Mouse (Mus musculus) layer of hippocampus, adult 11-12 months (tissue): ENCODE measurements around the gene Faim2.

Source experiments
- DNase-seq: peaks from one replicate; pipeline ENCODE4 v3.0.0; 2022; ENCODE audit warnings: low spot score

Faim2 gene

DNA sequence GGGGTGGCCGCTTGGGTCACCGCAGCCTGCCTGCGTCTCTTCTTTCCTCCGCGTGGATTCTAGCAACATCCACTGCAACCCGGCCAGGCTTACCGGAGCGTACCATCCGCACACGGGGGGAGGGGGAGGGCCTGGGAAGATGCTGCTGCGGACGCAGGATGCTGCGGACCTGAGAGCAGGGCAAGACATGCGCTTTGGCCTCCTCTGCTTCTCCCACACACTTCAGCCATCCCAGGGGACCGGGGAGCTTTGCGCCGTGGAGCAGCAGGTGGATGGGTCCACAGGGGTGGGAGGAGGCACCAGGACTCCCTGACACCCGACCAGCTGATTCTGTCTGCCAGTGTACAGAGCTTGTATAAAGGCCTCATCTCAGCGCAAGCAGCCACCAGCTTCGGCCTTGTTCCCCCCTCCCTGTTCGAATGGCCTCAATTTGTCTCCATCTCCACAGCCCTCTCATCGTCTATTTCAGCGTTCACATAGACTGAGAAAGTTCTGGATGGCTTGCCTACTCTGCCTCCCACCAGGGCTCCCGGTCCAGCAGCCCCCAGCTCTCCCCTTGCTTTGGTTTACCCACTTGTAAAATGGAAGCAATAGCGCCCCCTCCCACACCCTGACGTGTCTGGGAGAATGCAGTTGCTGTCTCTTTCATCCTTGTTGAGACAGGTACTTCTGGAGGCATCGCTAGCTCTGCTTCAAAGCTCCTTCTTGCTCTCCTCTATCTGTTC is at the start of gene Faim2:
Gene Faim2, minus strand, starts transcription at position 537 of the 725 bp plus-strand sequence.
- DNase-seq = peak; percentile 76

DNA sequence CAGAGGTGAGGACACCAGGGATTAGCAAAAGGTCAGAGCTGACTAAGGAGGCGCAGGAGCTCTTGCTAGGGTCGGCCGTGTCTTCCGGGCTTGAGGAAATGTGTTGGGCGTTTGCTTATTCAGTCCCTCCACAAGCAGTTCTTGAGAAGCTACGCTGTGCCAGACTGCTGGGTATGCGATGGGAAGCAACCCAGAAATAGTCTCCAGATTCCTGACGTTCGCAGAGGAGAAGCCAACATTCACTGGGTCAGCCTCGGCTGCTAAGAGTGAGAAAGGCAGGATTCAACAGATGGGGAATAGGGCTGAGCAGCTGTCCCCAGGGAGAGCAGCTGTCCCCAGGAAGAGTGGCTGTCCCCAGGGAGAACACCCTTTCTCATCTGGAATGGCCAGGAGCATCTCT is 41.2 kb upstream of the Faim2 start:
- DNase-seq = no peak

DNA sequence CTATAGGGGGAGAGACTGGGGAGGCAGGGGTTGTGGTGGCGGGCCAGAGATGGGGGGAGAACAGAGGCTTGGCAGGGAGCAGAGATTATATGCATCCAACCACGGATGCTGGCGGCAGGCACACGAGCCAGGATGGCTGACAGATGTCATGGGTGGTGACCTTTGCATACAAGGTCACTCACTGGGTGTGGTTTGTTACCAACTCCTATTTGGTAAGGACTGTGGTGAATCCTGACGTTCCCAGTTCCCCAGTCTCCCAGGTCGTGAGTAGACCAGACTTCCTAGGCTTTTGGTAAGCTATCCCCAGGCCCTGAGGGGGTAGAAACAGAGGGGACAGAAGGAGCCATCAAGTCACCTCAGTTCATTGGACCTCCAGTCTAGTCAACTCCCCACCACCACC is 40.7 kb upstream of the Faim2 start:
- no peak for DNase-seq

DNA sequence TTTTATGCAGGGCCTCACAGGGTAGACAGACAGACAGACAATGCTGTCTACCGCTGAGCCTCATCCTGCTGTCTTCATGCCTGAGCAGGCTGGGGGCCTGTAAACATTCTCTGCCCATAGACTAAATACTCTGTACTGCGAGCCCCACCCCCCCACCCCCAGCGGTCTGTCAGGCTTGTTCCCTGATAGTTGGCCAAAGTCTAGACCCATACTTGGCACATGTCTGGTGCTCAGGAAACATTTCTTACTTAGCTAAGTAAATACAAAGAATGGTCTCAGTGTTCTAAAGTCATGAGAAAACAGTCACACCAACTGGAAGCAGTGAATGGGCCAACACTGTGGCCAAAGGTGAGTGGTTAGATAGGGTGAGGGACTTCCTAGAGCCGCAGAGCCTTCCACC is 39.4 kb upstream of the Faim2 start:
- DNase-seq = no peak

DNA sequence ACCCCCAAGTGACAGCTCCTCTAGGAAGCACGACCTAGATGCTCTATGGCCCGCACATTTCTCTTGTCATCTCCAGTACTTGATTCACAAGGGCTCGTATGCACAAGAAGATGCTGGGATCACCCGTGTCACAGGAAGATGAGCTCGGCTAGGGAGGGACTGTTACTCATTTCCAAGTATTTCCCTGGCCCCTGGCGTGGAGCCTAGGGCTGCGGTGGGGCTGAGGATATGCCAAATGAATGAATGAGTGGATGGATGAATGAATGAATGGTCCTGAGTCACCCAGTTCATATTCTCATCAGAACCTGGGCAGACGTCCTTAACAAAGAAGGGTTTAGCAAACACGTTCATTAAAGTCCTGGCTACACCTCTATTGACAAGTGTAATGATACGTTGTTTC is 32.3 kb upstream of the Faim2 start:
- DNase-seq = no peak

DNA sequence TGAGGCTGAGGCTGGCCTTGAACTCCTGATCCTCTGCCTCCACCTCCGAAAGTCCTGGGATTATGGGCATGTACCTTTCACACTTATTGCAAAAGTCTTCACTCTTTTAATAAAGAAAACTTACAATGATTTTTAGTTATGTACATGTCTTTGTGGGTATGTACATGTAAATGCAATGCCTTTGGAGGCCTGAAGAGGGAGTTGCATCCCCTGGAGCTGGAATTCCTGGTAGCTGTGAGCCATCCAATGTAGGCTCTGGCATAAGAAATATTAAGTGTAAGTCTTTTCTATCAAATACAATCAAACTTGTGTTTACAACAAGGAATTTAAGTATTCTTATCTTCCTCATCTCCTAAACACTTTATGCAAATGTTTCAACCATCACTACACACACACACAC is 31.0 kb upstream of the Faim2 start:
- no peak for DNase-seq

DNA sequence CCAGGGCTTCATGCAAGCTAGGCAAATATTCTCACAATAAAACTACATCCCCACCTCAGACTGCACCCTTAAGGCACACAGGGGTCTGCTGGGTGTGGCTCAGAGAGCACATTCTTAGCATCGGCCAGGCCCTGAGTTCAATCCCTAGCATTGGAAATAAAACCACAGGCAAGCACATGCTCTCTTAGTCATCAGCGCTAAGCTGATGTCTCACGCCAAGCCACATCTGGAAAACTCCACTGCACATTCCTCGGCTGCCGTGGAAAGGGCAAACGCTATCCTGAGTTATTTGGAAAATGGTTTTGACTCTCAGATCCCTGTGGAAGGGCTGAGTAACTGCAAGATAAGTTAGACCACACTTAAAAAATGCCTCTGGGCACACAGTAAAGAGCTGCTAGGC is 25.8 kb upstream of the Faim2 start:
- no peak for DNase-seq

DNA sequence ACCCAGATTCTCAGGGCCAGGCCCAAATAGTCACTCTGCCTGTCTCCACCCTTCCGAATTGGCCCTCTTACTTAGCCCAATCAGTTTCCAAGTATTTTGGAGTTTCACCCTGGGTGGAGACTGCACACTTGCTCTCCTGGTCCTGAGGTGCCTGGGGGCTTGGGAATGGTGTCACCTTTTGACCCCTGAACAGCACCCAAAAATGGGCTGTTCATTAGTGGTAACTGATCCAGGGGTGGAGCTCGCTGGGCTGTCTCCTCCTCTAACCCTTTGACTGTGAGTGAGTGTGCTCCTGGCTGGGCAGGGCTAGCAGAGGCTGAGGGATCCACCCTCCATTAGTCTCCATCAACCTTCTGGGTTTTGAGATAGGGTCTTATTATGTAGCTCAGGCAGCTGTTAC is 21.9 kb upstream of the Faim2 start:
- no peak for DNase-seq

DNA sequence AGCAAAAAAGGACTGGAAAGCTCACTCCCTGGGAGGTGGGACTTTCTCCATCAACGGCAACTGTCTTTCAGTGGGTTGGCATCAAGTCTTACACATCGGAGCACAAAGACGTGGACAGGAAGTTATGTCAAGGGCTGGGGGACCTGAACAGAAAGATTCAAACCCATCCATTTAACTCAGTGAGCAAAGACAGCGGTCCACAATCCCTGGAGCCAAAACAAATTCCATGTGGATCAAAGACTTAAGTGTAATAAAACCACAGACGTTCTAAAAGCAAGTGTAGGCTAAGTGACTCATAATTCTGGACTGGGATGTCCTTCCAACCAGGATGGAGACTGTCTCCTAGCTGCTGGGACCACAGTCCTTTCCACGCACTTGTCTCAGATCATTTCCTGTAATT is 19.8 kb upstream of the Faim2 start:
- DNase-seq = no peak

DNA sequence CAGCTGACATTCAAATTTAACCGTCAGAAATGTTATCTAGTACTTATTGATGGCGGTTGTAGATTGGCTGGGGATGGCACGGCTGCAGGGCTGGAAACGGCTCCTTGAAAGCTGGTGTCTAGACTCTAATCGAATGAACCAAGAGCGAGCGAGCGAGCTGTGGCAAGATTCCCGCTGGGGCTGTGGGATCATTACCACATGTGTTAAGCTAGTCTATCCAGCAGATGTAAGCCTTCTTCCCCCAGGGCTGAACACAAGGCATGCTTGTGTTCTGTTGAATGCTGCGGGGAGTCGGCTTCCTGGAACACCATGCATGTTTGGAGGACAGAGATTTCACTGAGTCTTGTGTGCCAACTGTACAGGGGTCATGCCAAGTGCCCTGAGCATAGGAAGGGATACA is 18.6 kb upstream of the Faim2 start:
- no peak for DNase-seq

DNA sequence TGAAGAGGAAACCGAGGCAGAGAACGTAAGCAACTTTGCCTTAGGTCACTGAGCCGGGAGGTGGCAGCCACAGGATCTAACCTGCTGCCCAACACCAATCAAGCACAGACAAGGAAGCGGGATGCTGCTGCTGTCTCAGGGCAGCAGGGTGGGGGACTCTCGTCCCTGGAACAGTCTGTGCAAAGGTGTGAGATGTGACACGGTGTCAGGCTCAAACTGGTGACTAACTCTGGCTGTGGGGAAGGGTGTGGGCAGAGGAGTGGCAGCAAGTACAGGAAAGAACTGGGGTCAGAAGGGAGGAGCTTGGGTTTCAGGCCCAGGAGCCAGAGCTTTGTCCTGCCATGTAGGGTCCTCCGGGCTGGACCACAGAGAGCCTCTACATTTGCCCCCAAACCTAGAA is 16.1 kb upstream of the Faim2 start:
- DNase-seq = no peak

DNA sequence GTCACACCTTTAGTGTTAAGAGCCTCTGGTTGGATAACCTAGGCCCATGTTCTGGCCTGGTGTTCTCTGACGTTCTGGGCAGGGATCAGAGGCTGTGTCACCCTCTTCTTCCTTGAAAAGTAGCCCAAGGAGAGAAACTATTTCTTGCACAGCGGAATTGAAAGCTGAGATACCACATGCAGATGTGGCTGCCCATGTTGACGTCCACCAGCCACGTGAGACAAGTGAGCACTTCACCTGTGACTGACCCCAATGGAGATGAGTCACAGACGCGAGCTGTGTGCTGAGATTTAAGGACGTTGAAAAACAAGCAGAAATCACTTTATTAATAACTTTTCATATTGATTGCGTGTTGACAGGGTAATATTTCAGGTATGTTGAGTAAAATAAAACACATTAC is 11.9 kb upstream of the Faim2 start:
- no peak for DNase-seq

DNA sequence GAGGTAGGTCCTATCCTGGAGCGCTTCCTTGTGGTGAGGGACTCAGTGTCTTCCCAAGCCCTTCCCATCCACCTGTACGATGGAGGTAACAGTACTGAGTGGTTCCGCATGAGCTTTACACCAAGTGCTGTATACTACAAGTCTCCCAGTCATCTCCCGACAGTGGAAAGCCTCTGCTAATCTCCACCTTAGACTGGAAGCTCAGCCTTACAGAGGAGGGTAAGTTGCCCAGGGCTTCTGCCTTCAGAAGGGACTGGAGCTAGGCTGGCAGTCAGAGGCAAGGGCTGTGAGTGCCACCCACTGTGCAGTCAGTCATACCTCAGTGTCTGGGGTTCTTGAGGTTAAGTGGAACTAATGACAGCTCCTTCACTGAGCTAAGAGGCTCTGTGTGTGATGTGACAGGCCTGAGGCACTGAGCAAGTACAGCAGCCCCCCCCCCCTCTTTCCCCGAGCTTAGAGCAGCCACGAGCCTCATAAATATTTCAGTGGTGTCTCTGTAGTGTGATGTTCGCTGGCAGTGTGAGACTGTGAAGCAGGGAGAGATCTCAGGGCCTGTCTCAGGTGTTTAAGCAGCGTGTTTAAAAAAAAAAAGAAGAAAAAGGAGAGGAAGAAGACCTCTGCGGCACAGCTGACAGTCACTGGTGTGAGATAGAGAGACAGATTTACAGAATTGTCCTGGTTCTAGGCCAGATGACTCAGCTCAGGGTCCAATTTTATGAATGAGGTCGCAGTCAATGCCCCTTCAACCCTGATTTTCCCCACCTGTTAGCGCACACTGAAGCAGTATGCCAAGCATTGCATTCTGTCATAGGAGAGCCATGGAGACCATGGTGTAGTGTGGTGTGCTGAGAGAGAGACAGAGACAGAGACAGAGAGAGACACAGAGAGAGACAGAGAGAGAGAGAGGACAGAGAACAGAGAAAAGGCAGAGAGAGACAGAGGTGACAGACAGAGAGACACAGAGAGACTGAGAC is 9.2 kb upstream of the Faim2 start:
- no peak for DNase-seq

DNA sequence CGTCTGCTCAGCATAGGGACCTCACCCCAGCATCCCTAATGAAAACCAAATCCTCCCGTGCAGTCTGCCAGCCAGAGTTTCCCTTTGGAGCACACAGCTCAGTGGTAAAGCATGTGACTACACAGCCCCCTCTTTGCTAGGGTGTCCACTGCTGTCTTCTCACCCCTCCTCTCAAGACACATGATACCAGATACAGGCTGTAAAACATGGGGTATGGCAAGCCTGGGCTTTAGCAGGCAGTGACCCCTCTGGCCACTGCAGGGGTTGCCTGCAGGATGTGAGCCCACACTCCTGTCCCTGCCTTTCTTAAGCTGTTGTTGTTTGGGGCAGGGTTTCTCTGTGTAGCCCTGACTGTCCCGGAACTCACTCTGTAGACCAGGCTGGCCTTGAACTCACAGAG is 4.1 kb upstream of the Faim2 start:
- DNase-seq = no peak

DNA sequence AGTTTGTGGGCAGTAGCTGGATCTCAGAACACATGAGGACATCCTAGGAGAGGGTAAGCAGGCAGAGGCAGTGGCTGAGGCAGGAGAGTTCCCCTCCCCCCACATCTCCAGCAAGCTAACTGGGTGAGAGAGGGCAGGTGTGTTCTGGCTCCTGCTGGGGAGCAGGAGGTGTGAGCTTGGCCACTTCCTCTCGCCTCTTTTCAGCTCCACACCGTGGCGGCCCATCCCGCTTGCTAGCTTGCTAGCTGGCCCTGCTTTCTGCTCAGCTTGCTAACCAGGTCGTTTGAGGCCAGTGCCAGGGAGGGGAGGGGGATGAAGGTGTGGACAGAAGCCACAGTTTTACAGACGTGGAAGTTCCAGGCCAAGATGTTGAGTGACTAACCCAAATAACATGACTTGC is 3.2 kb upstream of the Faim2 start:
- no peak for DNase-seq

DNA sequence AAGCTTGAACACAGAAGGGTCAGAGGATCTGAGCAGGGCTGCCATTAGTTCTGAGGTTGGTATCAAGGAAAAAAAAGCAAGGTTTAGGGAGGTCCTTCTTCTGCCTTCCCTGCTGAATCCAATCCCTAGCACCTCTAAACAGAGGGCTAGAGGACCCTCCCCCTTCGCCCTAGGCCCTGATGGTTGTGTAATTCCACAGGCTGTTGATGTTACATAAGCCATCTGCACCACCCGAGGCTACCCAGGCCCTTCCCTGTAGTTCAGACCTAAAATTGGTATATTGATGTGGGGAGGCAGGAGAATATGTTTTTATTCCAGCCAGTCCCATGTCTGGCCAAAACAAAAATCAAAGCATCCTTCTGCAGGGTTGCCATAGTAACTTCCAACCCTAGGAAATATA is 1.3 kb downstream of the Faim2 start:
- peak; percentile 61 for DNase-seq

DNA sequence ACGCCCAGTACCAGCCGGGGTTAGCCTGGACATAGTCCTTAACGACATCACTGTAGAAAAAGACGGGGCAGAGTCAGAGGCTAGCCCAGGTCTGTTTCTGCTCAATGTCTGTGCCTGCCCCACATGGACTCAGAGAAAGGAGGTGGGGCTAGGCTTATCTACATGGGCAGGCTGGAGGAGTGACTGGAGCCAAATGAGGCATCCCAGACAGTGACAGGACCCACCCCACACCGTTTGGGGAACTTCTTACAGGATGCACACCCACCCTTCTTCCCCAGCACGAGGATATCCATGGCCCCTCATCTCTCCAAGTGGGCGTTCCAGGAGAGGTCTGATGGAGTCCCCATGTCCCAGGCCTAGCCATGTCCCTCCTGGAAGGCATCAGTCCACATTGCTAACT is 7.7 kb downstream of the Faim2 start:
- no peak for DNase-seq

DNA sequence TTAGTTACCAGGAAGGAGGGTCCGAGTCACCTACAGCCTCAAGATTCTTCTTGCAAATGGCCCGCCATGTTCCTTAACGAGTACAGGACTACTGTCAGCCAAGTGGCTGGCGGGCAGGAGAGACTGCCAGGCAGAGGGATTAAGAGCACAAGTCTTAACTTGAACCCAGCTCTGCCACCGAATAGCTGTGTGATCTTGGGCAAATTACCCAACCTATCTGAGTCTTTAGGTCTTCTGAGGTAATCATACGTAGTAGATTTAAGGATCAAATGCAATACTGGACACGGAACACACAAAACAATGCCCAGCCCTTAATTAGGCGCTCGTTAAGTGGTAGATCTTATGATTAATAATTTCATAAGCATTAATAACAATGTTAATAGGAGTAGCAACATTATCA is 8.3 kb downstream of the Faim2 start:
- no peak for DNase-seq

DNA sequence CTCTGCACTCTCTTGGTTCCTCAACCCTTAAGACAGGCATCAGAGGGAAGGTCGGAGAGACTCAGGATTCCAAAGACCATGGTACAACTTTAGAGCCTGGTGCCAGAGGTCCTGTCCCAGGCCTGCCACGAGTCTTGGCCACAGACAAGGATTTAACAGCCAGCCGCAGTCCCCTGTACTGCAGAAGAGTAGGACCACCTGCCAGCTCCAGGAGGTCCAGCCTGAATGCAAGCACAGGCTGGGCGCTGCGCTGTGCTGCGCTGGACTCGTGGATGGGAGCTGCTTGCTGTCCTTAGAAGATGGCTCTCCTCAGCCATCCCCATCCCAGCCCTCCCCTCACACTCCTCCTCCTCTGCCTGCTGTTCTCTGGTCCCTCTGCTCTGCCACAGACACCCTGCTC is 10.2 kb downstream of the Faim2 start:
- DNase-seq = no peak

DNA sequence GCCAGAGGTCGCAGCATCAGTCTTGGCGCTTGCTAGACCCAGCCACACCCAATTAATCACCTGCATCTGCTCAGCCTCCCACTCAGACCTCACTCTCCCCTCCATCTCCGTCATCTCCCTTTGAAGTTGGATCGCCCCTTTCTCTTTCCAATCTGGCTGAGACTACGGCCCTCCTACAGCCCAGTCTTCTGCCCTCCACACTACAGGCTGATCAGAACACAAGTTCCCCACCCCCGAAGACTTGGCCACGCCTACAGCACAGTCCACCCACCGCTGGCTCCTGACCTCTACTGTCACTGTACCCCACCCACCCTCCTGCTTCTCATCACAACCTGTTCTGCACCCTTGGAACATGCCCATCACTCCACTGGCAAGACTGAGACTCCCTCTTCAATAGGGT is 11.2 kb downstream of the Faim2 start:
- no peak for DNase-seq

DNA sequence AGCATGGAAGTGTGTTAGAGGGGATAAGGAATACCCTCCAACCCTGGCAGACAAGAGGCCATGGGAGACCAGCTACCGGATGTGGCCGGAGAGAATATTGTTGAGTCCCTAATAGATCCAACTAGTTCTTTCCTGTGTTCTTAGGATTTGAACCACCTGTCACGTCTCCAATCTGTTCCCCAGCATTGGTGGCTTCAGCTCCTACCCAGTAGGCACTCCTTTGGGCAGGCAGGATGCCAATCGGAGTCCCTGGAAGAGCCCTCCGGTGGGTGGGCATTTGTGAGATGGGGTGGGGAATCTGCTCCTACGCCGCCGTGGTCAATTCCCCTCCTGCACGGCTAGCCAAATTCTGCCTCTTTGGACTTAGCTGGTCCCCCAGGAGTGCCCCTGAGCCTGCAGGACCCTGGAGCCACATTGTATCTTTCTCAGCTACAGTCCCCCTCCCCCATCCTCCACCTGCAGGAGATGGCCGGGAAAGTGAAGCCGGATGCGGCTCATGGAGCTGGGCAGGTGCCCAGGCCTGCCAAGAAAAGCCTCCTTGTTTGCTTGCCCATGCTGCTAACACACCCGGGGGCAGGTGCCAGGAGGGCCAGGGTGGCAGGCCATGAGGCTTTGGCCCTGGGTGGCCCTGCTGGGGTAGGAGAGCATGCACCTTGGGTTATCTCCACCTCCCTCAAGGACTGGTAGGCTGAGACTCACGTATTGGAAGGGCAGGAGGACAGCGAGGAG is 16.0 kb downstream of the Faim2 start:
- DNase-seq = no peak

DNA sequence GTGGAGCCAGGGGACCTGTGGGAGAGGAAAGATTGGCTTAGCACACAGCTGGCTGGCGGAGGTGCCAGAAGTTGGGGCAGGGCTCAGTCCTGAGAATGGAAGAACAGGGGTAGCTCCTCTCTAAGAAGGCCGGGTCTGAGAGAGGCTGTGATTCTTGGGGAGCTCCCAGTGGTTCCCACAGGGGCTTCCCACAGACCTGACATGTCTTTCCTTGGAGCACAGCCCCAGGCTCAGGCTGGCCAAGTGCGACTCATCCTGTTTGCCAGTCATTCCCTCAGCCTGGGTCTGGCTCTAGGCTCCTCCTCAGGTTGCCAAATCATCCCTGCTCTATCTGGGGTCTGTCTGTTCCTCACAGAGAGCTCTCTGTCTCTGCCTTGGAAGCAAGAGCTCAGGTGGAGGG is 17.3 kb downstream of the Faim2 start:
- no peak for DNase-seq

DNA sequence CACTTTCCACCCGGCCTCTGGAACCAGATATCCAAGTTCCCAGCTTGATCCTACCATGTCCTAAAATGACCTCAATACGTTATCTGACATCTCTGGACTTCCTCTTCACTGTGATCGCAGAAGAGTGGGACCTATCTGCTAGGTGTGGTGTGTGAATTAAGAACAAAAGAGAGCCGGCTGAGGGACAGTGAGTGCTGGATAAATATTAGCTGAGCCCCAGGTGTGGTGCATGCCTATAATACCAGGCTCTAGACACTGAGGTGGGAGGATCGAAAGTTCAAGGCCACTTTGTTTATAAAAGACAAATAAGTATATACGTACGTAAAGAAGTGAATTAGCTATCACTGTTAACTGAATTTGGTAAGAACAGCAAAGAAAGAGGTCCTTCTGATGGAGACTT is 18.1 kb downstream of the Faim2 start:
- DNase-seq = no peak
